Mouse (Mus musculus) cortical plate, adult 2 months (tissue): ENCODE results near the gene Pigx.

Experiments
- CTCF ChIP-seq: fragments of 200-500 bp; IDR thresholded peaks from 2 replicates; pipeline ENCODE4 v1.5.1; 2011; ENCODE audit warnings: mild to moderate bottlenecking, control low read depth, low read length; ENCODE audit not compliant: insufficient read depth; ENCODE audit errors: extremely low read depth
- POLR2A ChIP-seq: fragments of 200-500 bp; IDR thresholded peaks from 2 replicates; pipeline ENCODE4 v1.6.1; 2011; ENCODE audit warnings: mild to moderate bottlenecking, low read length, control low read depth; ENCODE audit not compliant: insufficient read depth; ENCODE audit errors: extremely low read depth

- TF ChIP-seq POLR2A (no peak), CTCF (no peak)
These were observed 35.6 kb downstream of the Pigx start for GRCm38 (mm10) chr16:32063900-32064299.
